Mouse (Mus musculus): ENCODE measurements around the gene Sptlc2. TPM values are rescaled to one million over a fixed set of nuclear protein-coding genes. Genes with fewer than 3 reads are reported as not detected.

The Sptlc2 gene
- total RNA-seq (2021) = 1 to 10 TPM; 7.9 to 10.0 TPM
- long read RNA-seq, experiment 1, full-length matches to known transcripts = 4 of 4 reads
- long read RNA-seq, experiment 1, partial matches to known transcripts = 0 of 4 reads
- long read RNA-seq, experiment 1, other reads (novel, unspliced or antisense) = 0 of 4 reads
- long read RNA-seq, experiment 2, full-length matches to known transcripts = 7 of 7 reads
- long read RNA-seq, experiment 2, partial matches to known transcripts = 0 of 7 reads
- long read RNA-seq, experiment 2, other reads (novel, unspliced or antisense) = 0 of 7 reads

DNA sequence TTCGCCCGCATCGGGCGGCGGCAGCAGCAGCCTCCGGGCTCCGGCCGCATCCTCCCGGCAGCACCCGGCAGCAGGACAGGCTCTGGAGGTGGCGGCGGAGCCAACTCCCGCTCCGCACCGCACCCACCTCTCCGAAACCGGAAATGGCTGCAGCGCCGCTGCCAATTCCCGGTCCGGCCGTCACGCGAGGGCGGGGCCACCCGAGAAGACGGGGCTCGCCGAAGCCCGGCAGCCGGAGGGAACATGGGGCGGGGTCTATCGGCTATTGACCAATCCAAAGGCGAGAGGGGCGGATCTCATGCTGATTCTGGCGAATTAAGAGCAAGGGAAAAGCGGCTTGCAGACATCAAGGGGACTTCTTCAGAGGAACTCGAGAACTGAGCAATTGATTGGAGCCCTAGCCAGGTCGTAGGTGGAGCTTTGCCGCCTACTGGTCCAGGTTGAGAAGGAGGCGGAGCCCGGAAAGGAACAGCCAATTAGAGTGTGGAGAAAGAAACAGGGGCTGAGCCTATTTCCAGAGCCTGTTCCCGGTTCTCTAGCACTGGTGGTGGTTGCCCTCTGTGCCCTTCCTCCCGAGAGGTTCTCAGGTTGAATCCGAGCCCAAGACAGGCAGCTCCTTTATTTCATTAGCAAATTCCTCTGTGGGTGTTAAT lies at the start of gene Sptlc2:
Gene Sptlc2, minus strand, starts transcription at position 234 of the 653 bp plus-strand sequence.
- DNase-seq (ENCODE audit: low spot score) = peak; percentile 100

DNA sequence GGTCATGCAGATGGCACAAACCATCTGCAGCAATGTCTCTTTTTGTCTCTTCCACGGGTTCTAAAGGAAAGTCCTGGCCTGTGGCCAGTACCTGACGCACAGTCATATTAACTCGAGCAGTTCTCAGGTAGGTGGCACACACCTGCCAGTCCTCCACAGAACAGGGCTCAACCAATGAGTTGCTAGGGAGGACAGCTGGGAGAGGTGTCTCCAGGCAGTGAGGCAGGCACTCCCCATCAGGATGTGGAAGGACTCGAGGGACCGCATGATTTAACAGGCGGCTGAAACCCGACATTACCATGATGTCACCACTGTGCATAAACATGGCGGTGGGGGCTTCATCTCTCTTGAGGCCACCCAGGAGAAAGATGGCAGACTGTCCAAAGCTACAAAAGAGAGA lies 40.7 kb upstream of the Sptlc2 start:
- DNase-seq (ENCODE audit: low spot score) = no peak

DNA sequence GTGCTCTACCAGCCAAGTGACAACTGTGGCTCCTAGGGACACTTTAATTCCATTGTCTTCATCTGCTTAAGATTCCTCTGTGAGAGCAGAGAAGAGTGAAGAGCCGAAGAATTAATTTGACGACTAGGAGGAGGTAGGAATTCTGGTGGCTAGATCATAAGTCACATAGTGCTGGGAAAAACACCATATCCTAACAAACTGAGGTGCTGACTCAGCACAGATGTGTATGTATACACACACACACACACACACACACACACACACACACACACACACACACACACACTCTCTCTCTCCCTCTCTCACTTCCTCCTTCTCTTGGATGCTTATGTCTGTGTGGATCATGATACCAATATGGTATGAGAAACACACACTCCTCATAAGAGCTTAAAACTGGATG lies 40.1 kb upstream of the Sptlc2 start:
- DNase-seq (ENCODE audit: low spot score) = no peak

DNA sequence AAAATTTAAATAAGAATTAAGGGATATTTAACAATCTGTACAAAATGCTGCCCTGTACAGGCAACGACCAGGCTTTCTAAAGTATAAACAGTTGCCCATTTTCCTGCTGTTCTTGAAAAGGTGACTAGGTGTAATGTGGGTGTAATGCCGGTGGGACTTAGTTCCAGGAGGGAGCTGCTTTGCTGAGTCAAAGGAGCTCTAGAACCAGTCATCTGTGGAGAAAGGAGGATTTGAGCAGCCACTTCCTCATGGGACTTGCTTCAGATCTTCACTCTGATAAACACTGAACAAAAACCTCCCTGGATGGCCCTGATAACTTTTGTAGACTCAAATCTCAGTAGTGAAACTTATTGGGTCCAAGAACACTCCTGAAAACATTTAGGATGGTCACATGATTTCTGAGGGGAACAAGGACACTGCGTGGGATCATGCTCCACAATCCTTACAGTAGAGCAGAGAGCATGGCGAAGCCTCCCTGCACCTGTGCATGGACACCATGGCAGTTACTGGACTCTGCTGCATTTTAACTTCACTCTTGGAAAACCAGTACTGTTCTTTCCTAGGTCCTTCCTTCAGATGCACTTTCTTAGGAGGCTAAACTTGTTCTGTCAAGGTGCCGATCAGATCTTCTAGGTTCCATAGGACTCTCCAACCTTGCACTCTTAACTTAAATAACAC lies 38.3 kb upstream of the Sptlc2 start:
- no peak for DNase-seq (ENCODE audit: low spot score)

DNA sequence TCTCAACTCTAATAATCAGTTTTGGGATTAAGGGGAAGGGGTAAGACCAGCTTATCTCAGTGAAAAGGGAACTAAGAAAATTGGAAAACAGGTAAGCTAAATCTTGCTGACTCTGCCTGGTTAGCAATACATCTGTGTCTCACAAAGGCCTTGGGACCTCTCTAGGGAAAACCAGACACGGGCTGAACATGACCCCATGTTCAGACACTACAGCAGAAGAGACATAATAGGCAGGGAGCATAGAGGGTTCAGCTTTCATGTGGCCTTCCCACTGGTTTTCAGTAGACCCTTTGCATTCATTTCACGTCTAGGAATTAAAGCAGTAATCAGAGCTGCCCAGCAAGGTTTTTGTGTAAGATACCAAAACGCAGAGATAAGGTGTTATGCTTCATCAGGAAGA lies 36.4 kb upstream of the Sptlc2 start:
- no peak for DNase-seq (ENCODE audit: low spot score)

DNA sequence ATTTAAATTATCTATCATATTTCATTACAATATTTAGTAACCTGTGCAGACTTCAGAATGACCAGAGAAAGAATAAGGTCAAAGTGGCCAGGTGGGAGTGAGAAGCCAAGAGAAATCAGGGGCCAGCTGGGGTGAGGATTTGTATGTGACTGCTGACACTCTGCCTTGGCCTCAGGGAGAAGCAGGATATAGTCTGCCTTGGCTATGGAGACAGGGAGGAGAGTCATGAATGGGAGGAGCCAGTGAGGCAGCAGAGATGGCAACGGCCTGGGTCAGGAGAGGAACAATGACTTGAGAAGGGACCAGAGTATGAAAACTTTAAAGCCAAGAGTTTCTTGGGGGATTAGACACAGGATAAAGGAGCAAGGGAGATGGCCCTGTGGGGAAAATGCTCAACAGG lies 35.5 kb upstream of the Sptlc2 start:
- DNase-seq (ENCODE audit: low spot score) = no peak

DNA sequence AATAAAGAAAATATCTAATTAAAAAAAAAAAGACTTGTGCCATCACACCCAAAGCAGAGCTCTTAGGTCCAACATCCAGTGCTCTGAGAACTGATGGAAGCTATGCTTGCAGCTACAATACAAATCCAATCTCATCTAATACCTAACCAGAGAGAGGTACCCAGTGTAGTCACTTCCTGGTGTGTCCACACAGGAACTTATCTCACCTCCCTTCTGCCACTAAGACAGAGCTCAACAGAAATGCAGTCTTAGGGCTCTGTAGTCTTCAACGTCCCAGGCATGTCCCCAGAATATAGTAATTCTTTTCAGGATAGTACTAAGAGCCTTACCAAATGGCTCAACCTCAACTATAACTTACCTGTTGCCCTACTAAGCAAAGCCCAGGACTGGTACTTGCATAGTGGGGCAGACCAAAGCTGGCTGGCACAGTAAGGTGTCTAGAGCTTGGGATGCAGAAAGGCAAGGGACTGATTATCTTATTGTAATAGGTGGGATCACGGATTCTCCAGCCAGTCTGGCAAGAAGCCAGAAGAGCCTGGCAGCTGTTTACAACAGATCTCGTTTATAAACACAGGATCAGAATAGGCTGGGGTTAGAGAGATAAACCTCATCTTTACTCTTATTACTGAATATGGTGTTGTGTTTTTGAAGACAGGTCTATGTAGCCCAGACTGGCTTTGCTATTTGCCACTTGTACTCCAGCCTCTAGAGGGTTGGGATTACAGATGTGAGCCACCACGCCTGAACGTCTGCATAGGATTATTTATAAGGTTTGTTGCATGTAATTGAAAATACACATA lies 33.8 kb upstream of the Sptlc2 start:
- no peak for DNase-seq (ENCODE audit: low spot score)

DNA sequence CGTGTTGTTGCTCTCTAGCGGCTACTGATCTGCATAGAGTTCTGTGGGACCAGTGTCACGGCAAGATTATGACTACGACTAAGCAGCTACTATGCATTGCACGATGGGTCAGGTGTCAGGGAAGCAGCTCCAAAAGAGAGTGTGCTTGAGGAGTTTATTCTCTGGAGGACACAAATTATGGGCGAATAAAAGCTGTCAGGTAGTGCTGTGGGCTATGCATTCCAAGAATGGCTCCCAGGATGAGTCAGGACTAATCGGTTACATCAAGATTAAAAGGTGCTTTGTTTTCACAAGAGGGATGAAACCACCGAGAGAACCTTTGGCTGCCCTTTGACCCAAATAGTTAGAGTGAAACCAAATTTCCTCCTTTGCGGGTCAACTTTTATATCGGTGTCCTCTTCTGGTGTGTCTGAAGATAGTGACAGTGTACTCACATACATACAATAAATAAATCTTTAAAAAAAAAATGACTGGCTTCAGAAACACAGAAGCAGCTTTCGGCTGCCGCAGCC lies 31.9 kb upstream of the Sptlc2 start:
- no peak for DNase-seq (ENCODE audit: low spot score)

DNA sequence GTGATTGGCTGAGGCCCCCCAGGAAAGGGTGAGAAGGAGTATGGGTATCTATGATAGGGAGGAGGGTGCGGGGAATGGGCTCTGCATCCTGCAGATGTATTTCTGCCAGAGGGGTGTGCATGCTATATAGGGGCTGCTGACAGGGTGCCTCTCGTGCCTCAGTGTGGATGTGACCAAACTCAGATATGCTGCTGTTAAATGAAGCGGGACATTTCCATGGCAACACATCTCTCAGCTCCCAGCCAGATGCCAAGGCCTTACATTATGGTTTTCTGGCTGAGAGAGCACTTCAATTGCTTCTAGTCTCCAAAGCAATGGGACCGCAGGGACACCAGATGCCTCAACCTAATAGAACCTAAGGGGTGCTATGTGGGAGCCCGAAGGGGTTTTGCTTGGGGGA lies 30.8 kb upstream of the Sptlc2 start:
- no peak for DNase-seq (ENCODE audit: low spot score)

DNA sequence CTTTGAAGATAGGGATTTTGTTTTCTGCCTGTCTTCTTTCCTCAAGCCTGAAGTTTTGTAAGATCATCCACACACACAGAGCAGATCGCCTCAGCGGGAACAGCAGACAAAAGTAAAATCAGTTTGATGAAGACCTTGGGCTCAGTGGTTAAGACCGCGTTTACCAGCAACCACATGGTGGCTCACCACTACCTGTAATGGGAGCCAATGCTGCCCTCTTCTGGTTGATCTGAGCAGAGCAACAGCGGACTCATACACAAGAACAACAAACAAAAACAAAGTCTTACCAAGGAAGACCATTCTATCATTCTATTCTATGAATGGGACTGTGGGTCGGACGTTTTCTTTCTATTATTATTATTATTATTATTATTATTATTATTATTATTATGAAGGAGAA lies 28.5 kb upstream of the Sptlc2 start:
- peak; percentile 50 for DNase-seq (ENCODE audit: low spot score)

DNA sequence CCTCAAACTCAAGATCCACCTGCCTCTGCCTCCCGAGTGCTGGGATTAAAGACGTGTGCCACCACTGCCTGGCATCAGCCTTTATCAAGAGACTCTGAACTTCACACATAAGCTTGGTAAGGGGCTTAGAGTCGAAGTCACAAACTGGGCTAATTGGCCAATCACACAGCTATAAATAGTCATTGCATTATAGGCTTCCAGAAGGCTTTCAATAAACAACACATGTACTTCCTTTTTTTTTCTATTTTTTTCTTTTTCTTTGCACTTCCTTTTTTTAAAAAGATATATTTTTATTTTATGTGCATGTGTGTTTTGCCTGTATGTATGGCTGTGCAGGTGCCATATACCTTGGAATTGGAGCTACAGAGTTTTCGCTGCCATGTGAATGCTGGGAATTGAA lies 27.2 kb upstream of the Sptlc2 start:
- DNase-seq (ENCODE audit: low spot score) = no peak

DNA sequence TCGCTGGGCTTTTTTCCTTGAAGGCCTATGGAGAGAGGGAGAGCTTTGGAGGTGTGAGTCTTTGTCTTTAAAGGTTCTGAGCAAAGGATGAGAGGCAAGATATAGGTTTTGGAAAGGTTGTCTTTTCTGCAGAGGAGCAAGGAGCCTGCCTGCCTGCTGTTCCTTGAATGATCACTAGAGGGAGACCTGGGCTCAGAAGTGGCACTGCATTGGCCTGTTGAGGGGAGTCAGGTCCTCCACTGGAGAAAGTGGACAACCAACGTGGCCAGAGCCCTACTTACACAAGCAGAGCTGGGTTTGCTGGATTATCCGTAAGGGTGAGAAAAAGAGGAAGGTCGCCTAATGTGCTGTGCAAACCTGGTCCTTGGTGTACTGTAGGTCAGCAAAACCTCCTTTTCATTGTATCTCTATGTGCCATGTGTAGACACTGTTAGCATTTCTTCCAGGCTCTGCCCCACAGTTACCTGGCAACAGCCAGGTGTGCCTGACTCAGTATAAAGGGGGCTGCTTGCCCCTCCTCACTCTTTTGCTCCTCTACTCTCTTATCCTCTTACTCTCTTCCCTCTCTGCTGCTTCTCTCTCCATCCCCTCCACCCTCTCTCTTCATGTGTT lies 25.1 kb upstream of the Sptlc2 start:
- DNase-seq (ENCODE audit: low spot score) = peak; percentile 68

DNA sequence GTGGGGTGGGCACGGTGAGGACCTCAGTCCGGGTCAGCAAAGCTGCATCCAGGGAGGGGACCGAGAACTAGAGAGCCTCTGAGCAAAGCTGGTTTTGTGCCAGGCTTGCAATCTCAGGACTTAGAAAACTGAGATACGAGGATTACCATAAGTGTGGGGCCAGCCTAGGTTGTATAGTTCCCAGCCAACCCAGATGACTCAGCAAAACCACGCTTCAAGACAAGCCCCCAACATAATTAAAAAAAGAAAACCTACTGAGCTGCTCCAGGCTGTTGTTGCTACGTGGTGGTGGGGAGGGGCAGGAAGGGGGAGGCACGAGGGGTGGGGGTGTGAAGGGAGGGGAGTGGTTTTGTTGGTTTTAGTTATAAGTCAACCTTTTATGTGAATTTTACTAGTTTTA lies 22.8 kb upstream of the Sptlc2 start:
- DNase-seq (ENCODE audit: low spot score) = no peak

DNA sequence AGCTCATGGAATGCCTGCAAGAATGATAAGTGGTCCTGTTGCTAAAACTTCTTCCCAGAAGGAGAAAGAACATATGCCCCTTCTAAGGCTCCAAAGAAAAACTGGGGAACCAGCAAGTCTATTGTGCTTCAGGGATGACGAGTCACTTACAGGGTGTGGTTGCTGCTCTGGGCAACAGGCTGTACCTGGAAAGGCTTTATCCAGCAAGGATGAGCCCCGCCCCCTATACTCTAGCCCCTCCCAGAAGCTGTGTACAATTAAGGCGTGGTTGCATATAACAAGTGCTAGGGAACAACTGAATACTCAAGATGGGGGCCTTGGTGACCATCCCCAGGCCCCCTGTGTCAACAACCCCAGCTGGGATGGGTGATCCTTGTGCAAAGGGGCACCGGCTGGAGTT lies 21.0 kb upstream of the Sptlc2 start:
- DNase-seq (ENCODE audit: low spot score) = no peak

DNA sequence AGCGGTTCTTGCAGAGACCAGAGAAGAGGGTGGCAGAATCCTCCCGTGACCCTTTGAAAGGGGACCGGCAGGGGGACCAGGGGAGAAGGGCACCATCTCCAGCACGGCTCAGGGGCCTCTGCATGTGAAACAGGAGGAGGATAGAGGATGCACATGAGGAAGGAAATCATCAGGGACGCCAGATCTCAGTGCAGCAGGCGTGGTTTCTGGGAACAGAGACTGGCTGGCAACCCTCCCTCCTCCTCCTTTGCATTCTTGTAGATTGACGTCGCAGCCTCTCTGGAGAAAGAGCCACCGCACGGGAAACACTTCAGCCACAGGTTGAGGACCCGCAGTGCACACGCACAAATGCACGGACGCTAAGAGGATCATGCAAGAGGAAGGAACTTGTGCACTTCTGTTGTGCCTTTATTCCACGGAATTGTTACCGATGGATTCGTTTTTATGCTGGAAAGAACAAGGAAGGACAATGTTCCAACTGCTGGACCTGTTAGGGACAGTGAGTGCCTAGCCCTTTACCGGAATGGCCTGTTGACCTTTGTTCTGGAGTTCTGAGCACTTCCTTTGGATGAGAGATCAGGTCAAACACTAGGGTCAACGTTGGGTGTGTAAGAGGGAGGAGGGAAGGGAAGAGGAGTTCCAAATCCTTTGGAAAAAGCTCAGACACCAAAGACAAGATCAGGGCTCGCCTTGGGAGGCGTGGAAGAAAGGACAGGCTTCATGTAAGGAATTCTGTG lies 19.9 kb upstream of the Sptlc2 start:
- peak; percentile 29 for DNase-seq (ENCODE audit: low spot score)

DNA sequence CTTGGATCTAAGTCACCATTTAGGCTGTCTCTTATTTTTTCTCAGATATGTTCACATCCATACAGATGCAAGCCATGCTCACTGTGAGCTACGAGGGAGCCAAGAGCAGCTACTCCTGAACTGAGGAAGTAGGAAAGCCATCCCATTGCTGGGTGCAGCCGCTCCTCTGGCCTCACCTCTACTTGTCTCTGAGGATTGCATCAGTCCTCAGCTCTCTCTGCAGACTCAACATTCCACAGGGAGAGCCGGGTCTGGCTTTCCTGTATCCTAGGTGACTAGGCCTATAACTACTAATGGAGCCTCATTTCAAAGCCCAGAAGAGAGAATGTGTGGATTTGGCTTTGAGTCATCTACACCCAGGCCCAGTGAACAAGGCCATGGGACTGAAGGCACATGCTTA lies 17.6 kb upstream of the Sptlc2 start:
- no peak for DNase-seq (ENCODE audit: low spot score)

DNA sequence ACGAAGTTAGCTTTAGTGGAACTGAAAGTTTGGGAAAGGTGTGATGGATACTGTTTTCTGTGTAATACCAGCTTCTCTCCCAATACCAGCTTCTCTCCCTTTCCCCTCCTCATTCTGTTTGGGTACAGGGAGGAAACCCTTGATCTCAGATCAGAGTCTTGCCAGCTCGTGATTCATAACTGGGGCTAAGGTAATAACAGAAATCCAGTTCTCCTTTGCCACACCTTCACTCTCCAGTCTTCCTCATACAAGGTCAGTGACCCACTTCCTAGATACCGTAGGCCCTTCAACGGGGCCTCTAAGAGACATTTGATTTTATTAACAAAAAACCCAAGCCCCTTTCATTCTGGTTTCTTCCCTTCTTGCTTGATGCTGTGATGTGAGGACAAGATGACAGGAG lies 17.0 kb upstream of the Sptlc2 start:
- no peak for DNase-seq (ENCODE audit: low spot score)

DNA sequence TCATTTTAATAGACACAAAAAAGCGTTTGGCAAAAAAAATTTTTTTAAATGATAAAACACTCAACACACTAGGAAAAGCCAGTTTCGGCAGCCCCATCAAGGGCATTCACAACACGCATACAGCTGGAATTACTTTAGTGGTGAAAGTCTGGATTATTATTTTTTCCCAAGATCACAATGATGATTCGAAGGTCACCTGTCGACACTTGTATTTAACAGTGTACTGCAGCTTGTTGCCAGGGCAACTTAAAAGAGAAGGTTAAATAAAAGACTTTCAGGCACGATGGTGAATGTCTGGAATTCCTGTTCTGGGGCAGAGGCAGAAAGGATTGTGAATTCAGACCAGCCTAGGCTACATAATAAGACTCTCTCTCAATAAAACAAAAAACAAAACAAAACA lies 13.7 kb upstream of the Sptlc2 start:
- no peak for DNase-seq (ENCODE audit: low spot score)

DNA sequence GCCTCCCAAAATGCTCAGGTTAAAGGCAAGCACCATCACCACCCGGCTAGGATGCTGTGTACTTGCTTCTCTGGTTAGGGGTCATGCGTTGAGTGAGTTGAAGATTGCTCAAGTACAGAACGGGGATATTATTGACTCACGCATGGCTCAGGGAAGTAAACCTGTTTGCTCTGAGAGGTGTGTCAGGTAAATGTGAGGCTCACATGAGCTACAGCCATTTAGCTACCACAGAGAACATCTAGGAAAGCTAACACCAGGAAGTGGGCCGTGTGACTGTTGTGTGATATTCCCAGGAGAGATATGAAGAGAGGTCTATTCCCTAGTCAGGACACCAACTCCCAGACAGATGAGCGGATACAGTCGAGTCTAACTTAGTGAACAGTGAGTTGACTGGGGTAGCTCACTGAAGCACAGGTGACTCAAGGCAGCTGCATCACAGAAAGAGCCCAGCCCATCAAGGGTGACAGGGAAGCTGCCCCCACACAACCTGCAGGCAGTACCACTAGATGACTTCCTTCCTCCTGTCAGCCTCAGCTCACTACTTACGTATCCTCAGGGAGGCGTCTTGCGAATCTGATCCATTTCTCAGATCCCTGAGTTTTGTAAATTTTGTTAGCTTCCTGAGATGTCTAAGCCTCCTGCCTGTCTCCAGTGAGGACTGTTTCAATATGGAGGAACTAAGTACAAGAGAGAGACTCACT lies 11.1 kb upstream of the Sptlc2 start:
- no peak for DNase-seq (ENCODE audit: low spot score)

DNA sequence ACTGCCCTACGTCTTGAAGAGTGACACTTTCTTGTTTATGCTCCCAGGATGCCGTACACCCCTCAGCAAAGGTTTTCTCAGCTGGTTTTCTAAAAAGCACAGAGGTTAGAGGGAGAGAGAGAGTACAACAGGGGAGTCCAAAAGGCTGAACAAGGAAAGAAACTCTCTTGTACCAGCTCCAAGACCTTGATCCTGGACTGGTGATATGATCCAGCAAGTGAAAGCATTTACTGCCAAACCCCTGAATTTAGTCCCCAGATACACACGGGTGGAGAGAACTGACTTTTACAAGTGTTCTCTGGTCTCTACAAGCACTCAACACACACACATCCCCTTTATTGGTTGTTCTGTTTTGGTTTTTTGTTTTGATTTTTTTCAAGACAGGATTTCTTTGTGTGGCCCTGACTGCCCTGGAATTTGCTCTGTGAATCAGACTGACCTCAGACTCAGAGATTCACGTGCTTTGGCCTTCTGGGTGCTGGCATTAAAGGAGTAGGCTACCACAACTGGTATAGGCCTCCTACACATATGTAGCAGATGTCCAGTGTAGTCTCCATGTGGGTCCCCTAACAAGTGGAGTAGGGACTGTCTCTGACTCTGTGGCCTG lies 9.8 kb upstream of the Sptlc2 start:
- no peak for DNase-seq (ENCODE audit: low spot score)

All from gastrocnemius, adult 18-20 months (tissue).